Mouse (Mus musculus) olfactory bulb, adult 2 months (tissue): ENCODE results near the gene Adcy4. TPM values are rescaled to one million over a fixed set of nuclear protein-coding genes. Genes with fewer than 3 reads are reported as not detected.

Experiments used
- H3K27ac ChIP-seq: fragments of 200-500 bp; 2 replicates; pipeline ENCODE4 v1.5.1; 2012; ENCODE audit warnings: low read depth, low read length; ENCODE audit not compliant: insufficient read depth
- H3K4me1 ChIP-seq: fragments of 200-500 bp; 2 replicates; pipeline ENCODE4 v1.6.1; 2012; ENCODE audit warnings: low read length; ENCODE audit not compliant: control insufficient read depth, insufficient read depth
- H3K4me3 ChIP-seq: fragments of 200-500 bp; 2 replicates; pipeline ENCODE4 v1.5.1; 2012; ENCODE audit warnings: mild to moderate bottlenecking, low read depth, low read length, moderate library complexity; ENCODE audit not compliant: insufficient read depth
- CTCF ChIP-seq: fragments of 200-500 bp; IDR thresholded peaks from 2 replicates; pipeline ENCODE4 v1.5.1; 2012; ENCODE audit warnings: low read depth, mild to moderate bottlenecking, low read length, moderate library complexity; ENCODE audit not compliant: insufficient read depth
- POLR2A ChIP-seq: fragments of 200-500 bp; IDR thresholded peaks from 2 replicates; pipeline ENCODE4 v1.6.1; 2012; ENCODE audit warnings: mild to moderate bottlenecking, low read depth, low read length, moderate library complexity; ENCODE audit not compliant: insufficient read depth
- WGBS: fragments of 180-500 bp; shearing (Covaris S2); methylation state at CpG from one replicate; pipeline ENCODE4 v1.1.7; 2018; 5-methylcytosine and 5-hydroxymethylcytosine counted together
- polyA plus RNA-seq: library from polyadenylated mRNA; stranded (reverse); fragments of >200 nt; gene quantifications from 2 replicates; pipeline ENCODE4 v1.2.4, GENCODE M21; 2012; ENCODE audit warnings: low replicate concordance; ENCODE audit not compliant: missing spikeins, insufficient read depth, insufficient read length

Gene Adcy4
- polyA plus RNA-seq, 1 experiment = not detected

- TF ChIP-seq POLR2A = no peak
- no peak for TF ChIP-seq CTCF
- Histone ChIP-seq H3K27ac (no peak overlapping the region), H3K4me1 (no peaks in the 10 kb centered on the region), H3K4me3 (no peak overlapping the region)
- WGBS = 81% methylated on average over 10 of the region's 10 CpGs
Observed at GRCm38 (mm10) chr14:55733889-55734288, 50.0 kb downstream of the Adcy4 start.

DNA sequence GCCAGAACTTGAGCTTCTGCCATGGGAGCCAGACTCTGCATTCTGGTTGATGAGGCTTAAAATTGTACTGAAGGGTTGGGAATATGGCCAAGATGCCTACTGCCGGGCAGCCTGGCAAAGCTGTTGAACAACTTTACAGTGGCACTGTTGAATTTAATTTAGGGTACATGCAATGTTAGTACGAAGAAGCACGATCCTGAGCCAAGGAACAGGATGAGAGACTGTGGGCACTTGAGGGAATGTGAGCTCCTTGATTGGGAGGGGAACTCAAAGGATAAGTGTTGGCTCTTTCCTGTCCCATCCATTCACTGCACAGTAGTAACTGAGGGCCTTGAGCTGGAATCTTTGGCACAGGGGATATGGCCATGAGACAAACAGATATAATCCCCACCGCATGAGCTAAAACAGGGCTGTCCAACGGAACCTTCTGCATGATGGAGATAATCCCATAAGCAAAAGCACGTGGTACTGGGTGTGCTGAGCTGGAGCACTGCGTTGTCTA, 53.3 kb downstream of the Adcy4 start:
- 33% methylated on average over 7 of the region's 7 CpGs for WGBS
- Histone ChIP-seq H3K4me3 (no peak overlapping the region), H3K4me1 (peaks cover 6% of the 10 kb centered on the region), H3K27ac (0 out of 2 replicates have a peak overlapping the region, but pooled peaks have one; percentile 15)
- no peak for TF ChIP-seq CTCF
- TF ChIP-seq POLR2A = no peak

DNA sequence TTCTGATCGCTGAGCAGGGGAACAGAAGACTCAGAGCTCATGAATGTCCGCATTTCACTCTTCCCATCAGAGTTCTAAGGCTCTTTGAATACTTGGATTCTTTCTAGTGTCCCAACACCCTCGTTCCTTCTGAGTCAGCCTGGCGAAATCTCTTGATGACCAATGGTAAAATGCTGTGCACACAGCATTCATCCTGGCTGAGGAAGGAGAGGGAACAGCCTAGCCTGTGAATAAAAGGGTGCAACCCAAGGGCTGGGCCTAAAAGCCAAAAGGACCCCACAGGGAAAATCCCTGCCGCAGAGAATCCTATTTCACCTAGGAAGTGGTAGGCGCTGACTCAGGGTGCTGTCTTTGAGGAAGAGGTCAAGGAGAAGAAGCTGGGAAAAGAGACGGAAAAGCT, 53.8 kb downstream of the Adcy4 start:
- H3K4me3 ChIP-seq = no peak overlapping the region
- peaks cover 6% of the 10 kb centered on the region for H3K4me1 ChIP-seq
- TF ChIP-seq CTCF = no peak
- no peak for TF ChIP-seq POLR2A
- H3K27ac ChIP-seq = no peak overlapping the region
- WGBS = 42% methylated on average over 7 of the region's 7 CpGs

GRCm38 (mm10) chr14:55727889-55728685, 55.8 kb downstream of the Adcy4 start:
- Histone ChIP-seq H3K4me3 (no peak overlapping the region), H3K4me1 (peaks cover 6% of the 10 kb centered on the region), H3K27ac (no peak overlapping the region)
- 52% methylated on average over 8 of the region's 8 CpGs for WGBS
- TF ChIP-seq CTCF = no peak
- TF ChIP-seq POLR2A = no peak

GRCm38 (mm10) chr14:55726261-55726660, 57.6 kb downstream of the Adcy4 start:
- Histone ChIP-seq H3K4me3 (no peak overlapping the region), H3K27ac (no peak overlapping the region), H3K4me1 (peaks cover 10% of the 10 kb centered on the region)
- no peak for TF ChIP-seq CTCF

- Histone ChIP-seq H3K4me1 (peaks cover 16% of the 10 kb centered on the region), H3K27ac (no peak overlapping the region), H3K4me3 (no peak overlapping the region)
- WGBS = 48% methylated on average over 8 of the region's 8 CpGs
- TF ChIP-seq CTCF (no peak), POLR2A (no peak)
Observed at GRCm38 (mm10) chr14:55724411-55724871, 59.5 kb downstream of the Adcy4 start.

DNA sequence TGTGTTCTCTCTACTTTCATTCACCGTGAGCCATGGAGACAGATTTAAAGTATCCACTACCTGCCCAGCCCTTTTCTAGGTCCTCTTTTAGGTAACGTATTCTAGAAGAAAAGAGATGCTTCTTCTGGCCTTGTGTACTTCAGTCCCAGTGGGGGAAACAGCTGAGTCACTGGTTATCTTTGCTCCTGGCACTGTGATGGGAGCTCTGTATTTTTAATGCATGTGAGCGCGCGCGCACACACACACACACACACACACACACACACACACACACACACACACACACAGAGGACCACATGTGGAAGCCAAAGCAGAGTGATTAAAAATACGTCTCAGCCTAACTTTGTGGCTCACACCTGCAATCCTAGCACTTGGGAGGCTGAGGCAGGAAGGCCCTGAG, 60.5 kb downstream of the Adcy4 start:
- H3K27ac ChIP-seq = no peak overlapping the region
- no peak for TF ChIP-seq CTCF
- TF ChIP-seq POLR2A = no peak
- 92% methylated on average over 7 of the region's 7 CpGs for WGBS
- H3K4me1 ChIP-seq = peaks cover 16% of the 10 kb centered on the region
- no peak overlapping the region for H3K4me3 ChIP-seq

GRCm38 (mm10) chr14:55722438-55722945, 61.4 kb downstream of the Adcy4 start:
- TF ChIP-seq POLR2A (no peak), CTCF (no peak)
- WGBS = 41% methylated on average over 8 of the region's 8 CpGs
- Histone ChIP-seq H3K4me3 (peak overlapping the region; percentile 78; the same call in 1 of the 2 replicates), H3K4me1 (peaks cover 10% of the 10 kb centered on the region), H3K27ac (no peak overlapping the region; the same call in 1 of the 2 replicates)

DNA sequence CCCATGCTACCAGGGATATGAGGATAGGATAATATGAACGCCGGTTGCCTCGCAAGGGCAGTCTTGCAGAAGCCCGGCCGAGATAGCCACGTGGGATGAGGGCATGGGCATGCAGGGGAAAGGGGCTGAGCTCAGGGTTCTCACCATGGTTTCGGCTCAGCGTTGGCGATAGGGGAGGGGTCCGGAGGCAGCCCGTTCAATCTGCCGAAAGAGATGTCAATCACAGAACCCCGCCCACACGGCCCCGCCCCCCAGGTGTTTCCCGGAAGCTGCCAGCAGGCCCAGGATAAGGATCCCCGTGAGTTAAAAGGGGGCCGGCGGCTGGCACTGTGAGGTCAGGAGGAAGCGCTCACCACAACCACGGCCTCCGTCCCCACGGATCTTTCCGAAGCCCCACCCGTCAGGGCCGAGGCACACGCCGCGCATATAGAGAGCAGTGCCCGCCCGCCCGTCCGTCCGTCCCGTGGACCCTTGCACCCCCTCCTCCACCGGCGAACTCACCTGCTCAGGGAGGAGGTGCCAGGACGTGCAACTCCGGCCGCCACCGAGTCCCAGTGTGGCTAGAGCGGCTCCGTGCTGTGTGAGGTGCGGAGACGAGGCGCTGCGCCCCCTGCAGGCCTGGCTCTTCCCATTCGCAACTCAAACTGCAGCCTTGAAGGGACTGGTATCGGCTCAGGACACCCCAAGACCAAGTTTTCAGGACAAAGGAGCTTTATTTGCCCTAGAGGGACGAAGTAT, 62.0 kb downstream of the Adcy4 start, which contains the start of gene Rabggta:
Gene Rabggta, minus strand, starts transcription at position 564 of the 738 bp plus-strand sequence.
- peak within 1 kb of the TSS; percentile 4; the same call in 1 of the 2 replicates for H3K27ac ChIP-seq
- peaks cover 10% of the 10 kb centered on the region for H3K4me1 ChIP-seq
- peak; percentile 95 for TF ChIP-seq CTCF
- 0 out of 2 replicates have a peak, but pooled peaks have one; percentile 13 for TF ChIP-seq POLR2A
- under 1% methylated on average over 50 of the region's 50 CpGs for WGBS
- peak within 1 kb of the TSS; percentile 78 for H3K4me3 ChIP-seq
